Mouse (Mus musculus): ENCODE results near the gene Ankrd50.

DNA sequence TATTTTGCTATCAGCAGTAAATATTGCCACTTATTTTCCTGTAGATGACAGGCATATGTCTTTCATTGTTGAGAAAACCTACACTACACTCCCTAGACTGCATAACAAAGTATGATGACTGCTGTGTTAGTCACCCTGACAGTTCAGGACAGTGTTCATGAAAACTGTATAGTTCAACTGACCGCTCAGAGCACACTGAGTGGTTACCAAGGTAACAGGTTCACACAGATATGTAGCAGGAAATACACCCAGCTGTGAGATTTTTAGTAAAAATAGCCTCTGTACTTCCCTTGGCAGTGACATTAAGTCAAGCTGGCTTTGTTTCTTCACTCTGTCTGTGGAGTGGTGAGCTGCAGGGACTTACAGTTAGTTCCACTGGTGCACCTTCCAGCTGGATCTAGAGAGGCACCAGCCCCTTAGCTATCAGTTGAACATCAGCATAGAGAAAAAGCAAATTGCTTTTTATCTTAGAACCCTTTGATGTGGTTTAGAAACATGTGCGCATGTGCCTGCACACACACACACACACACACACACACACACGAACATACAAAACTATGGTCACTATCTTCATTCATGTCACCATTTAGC is 12.2 kb upstream of the Ankrd50 start:
- TF ChIP-seq POU5F1 (IDR thresholded peaks at IDR 0.05; ENCODE audit: borderline replicate concordance, low read length) (no peak), CTCF (conservative IDR thresholded peaks at IDR 0.05; ENCODE audit: low read length) (no peak)

Measured in E14TG2a.4 (cell line).